Mouse (Mus musculus) kidney, adult 2 months (tissue): Measurements from ENCODE around the gene Casq1.

Source experiments
- CTCF ChIP-seq: fragments of 200-500 bp; conservative IDR thresholded peaks from 2 replicates; pipeline ENCODE4 v1.5.1; 2011; ENCODE audit warnings: low read depth, mild to moderate bottlenecking, control low read depth, low read length, moderate library complexity, mixed read lengths; ENCODE audit not compliant: insufficient read depth, insufficient read length
- POLR2A ChIP-seq: fragments of 200-500 bp; IDR thresholded peaks from one replicate; pipeline ENCODE4 v1.6.1; 2011; ENCODE audit warnings: low read depth, low read length, control low read depth

- TF ChIP-seq CTCF (no peak), POLR2A (no peak)
Measured at GRCm38 (mm10) chr1:172194435-172194834, 25.2 kb downstream of the Casq1 start.
